Mouse (Mus musculus) heart, adult 2 months (tissue): ENCODE measurements around the gene Rhbdf1.
A peak's percentile ranks its signal among the peaks of the same experiment; 100 is the strongest.

Source experiments
- CTCF ChIP-seq: fragments of 200-600 bp; IDR thresholded peaks from 2 replicates; pipeline ENCODE4 v1.8.1; 2022; ENCODE audit warnings: antibody characterized with exemption, mild to moderate bottlenecking, moderate library complexity
- POLR2A ChIP-seq: fragments of 200-500 bp; IDR thresholded peaks from 2 replicates; pipeline ENCODE4 v1.6.1; 2011; ENCODE audit warnings: mild to moderate bottlenecking, low read depth, low read length, control low read depth; ENCODE audit not compliant: insufficient read depth

DNA sequence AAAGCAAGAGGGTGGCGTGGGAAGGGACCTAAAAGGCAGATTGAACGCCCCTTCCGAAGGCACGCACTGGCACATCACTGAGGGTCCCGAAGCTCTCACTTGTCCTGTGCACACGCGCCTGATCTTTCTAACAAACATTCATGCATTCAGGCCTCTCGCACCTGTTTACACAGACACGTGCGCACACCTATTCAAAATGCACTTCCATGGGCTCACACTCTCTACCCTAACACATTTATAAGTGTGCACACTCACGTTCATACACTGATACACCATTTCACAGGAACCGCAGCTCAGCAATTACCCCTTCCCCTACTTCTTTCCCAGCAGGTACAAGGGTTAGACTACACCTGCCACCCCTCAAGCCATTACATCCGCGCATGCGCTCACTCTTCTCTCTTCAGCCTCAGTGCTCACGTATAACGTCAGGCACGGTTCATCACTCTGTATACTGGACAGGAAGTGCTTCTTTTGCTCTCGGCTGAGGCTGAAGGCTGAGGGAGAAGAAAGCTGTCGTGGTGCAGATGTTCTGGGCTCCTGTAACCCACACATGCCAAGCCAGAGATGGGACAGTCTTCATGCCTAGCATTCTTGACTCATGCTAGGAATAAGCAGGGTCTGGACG, 582 bp upstream of the Rhbdf1 start:
- no peak for TF ChIP-seq CTCF
- TF ChIP-seq POLR2A: peak; percentile 32; the same call in 1 of the 2 replicates
